Mouse (Mus musculus): ENCODE results near the gene Slc46a3. TPM values are rescaled to one million over a fixed set of nuclear protein-coding genes. Genes with fewer than 3 reads are reported as not detected.

Slc46a3 gene
- total and polyA plus RNA-seq, 2 experiments from 2014 or later: 3.1 to 3.5 TPM

- ATAC-seq (ENCODE audit: insufficient read depth, low read depth) (peak; percentile 32; the same call in 1 of the 2 replicates), DNase-seq (ENCODE audit: low spot score) (peak; percentile 52)
- H3K9ac ChIP-seq (replicated peaks; ENCODE audit: low read depth, low read length): no peak overlapping the region
- H3K27ac ChIP-seq (ENCODE audit: low read depth): peak overlapping the region; percentile 34; the same call in 1 of the 2 replicates
- H3K36me3 ChIP-seq (replicated peaks; ENCODE audit: control insufficient read depth, insufficient read depth, low read length): no peaks in the 10 kb centered on the region
- WGBS: 5% methylated on average over 7 of the region's 7 CpGs
- H3K27me3 ChIP-seq (ENCODE audit: control insufficient read depth, insufficient read depth, low read length): no peaks in the 10 kb centered on the region
- H3K4me3 ChIP-seq (ENCODE audit: low read depth, low read length): no peak overlapping the region
- peak overlapping the region; percentile 38 for H3K4me2 ChIP-seq (ENCODE audit: low read depth, low read length)
- H3K9me3 ChIP-seq (replicated peaks; ENCODE audit: control insufficient read depth, low read length): no peaks in the 10 kb centered on the region
- peak; percentile 48; the same call in 1 of the 2 replicates for TF ChIP-seq EP300 (IDR thresholded peaks at IDR 0.05; ENCODE audit: low read depth)
- no peak for TF ChIP-seq CTCF (IDR thresholded peaks at IDR 0.05; ENCODE audit: low read depth)
- H3K4me1 ChIP-seq (ENCODE audit: control insufficient read depth, insufficient read depth): peaks cover 19% of the 10 kb centered on the region
These were observed 44.4 kb downstream of the Slc46a3 start for GRCm38 (mm10) chr5:147850194-147850593.

GRCm38 (mm10) chr5:147848164-147848863 lies 46.3 kb downstream of the Slc46a3 start:
- no peak overlapping the region for H3K9ac ChIP-seq (replicated peaks; ENCODE audit: low read depth, low read length)
- H3K27ac ChIP-seq (ENCODE audit: low read depth): no peak overlapping the region
- peaks cover 19% of the 10 kb centered on the region for H3K4me1 ChIP-seq (ENCODE audit: control insufficient read depth, insufficient read depth)
- DNase-seq (ENCODE audit: low spot score) (peak; percentile 55), ATAC-seq (ENCODE audit: insufficient read depth, low read depth) (0 out of 2 replicates have a peak, but pooled peaks have one; percentile 36)
- no peaks in the 10 kb centered on the region for H3K9me3 ChIP-seq (replicated peaks; ENCODE audit: control insufficient read depth, low read length)
- H3K36me3 ChIP-seq (replicated peaks; ENCODE audit: control insufficient read depth, insufficient read depth, low read length): no peaks in the 10 kb centered on the region
- H3K4me3 ChIP-seq (ENCODE audit: low read depth, low read length): no peak overlapping the region
- H3K27me3 ChIP-seq (ENCODE audit: control insufficient read depth, insufficient read depth, low read length): no peaks in the 10 kb centered on the region
- TF ChIP-seq CTCF (IDR thresholded peaks at IDR 0.05; ENCODE audit: low read depth) (peak; percentile 85), EP300 (IDR thresholded peaks at IDR 0.05; ENCODE audit: low read depth) (no peak)
- H3K4me2 ChIP-seq (ENCODE audit: low read depth, low read length): no peak overlapping the region
- WGBS: 24% methylated on average over 16 of the region's 16 CpGs

- 49% methylated on average over 5 of the region's 5 CpGs for WGBS
- ATAC-seq (ENCODE audit: insufficient read depth, low read depth): no peak
- TF ChIP-seq CTCF (IDR thresholded peaks at IDR 0.05; ENCODE audit: low read depth): no peak
- no peak for TF ChIP-seq EP300 (IDR thresholded peaks at IDR 0.05; ENCODE audit: low read depth)
These were observed 47.3 kb downstream of the Slc46a3 start for GRCm38 (mm10) chr5:147847361-147847760.

DNA sequence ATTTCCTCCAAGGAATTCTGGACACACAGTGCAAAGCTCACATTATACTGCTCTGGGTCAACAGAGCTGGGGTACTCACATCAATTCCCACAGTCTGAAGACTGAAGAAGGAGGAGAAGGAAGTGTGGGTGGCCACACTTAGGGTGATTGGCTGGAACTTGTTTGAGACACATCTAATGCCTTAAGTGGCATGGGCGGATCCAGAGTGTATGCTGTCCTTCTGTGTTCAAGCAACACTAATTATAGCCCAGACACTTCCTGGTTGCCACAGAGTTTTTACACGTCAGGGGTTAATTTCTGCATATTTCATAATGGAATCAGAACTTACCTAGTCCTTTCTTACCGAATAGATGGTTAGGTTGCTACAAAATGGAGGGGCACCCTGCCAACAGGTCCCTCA lies 49.3 kb downstream of the Slc46a3 start:
- ATAC-seq (ENCODE audit: insufficient read depth, low read depth) (no peak), DNase-seq (ENCODE audit: low spot score) (no peak)
- Histone ChIP-seq H3K9me3 (replicated peaks; ENCODE audit: control insufficient read depth, low read length) (no peaks in the 10 kb centered on the region), H3K36me3 (replicated peaks; ENCODE audit: control insufficient read depth, insufficient read depth, low read length) (no peaks in the 10 kb centered on the region), H3K4me1 (ENCODE audit: control insufficient read depth, insufficient read depth) (peaks cover 9% of the 10 kb centered on the region), H3K27ac (ENCODE audit: low read depth) (no peak overlapping the region), H3K4me3 (ENCODE audit: low read depth, low read length) (no peak overlapping the region), H3K9ac (replicated peaks; ENCODE audit: low read depth, low read length) (no peak overlapping the region), H3K4me2 (ENCODE audit: low read depth, low read length) (no peak overlapping the region), H3K27me3 (ENCODE audit: control insufficient read depth, insufficient read depth, low read length) (no peaks in the 10 kb centered on the region)
- TF ChIP-seq CTCF (IDR thresholded peaks at IDR 0.05; ENCODE audit: low read depth): no peak
- TF ChIP-seq EP300 (IDR thresholded peaks at IDR 0.05; ENCODE audit: low read depth): no peak
- WGBS: 52% methylated on average over 3 of the region's 3 CpGs

More at GRCm38 (mm10) chr5:147847361-147847760, 47.3 kb downstream of the Slc46a3 start:
- H3K4me1 ChIP-seq (ENCODE audit: control insufficient read depth, insufficient read depth): peaks cover 19% of the 10 kb centered on the region
- no peaks in the 10 kb centered on the region for H3K9me3 ChIP-seq (replicated peaks; ENCODE audit: control insufficient read depth, low read length)
- H3K27me3 ChIP-seq (ENCODE audit: control insufficient read depth, insufficient read depth, low read length): no peaks in the 10 kb centered on the region
- H3K9ac ChIP-seq (replicated peaks; ENCODE audit: low read depth, low read length): no peak overlapping the region
- DNase-seq (ENCODE audit: low spot score): peak; percentile 24
- no peak overlapping the region for H3K27ac ChIP-seq (ENCODE audit: low read depth)
- no peak overlapping the region for H3K4me3 ChIP-seq (ENCODE audit: low read depth, low read length)
- no peaks in the 10 kb centered on the region for H3K36me3 ChIP-seq (replicated peaks; ENCODE audit: control insufficient read depth, insufficient read depth, low read length)
- no peak overlapping the region for H3K4me2 ChIP-seq (ENCODE audit: low read depth, low read length)

GRCm38 (mm10) chr5:147843340-147843739 lies 51.3 kb downstream of the Slc46a3 start:
- Histone ChIP-seq H3K4me2 (ENCODE audit: low read depth, low read length) (no peak overlapping the region), H3K9ac (replicated peaks; ENCODE audit: low read depth, low read length) (no peak overlapping the region), H3K27me3 (ENCODE audit: control insufficient read depth, insufficient read depth, low read length) (no peaks in the 10 kb centered on the region), H3K36me3 (replicated peaks; ENCODE audit: control insufficient read depth, insufficient read depth, low read length) (no peaks in the 10 kb centered on the region), H3K27ac (ENCODE audit: low read depth) (no peak overlapping the region), H3K4me3 (ENCODE audit: low read depth, low read length) (no peak overlapping the region), H3K4me1 (ENCODE audit: control insufficient read depth, insufficient read depth) (no peaks in the 10 kb centered on the region), H3K9me3 (replicated peaks; ENCODE audit: control insufficient read depth, low read length) (no peaks in the 10 kb centered on the region)
- ATAC-seq (ENCODE audit: insufficient read depth, low read depth) (no peak), DNase-seq (ENCODE audit: low spot score) (no peak)
- TF ChIP-seq EP300 (IDR thresholded peaks at IDR 0.05; ENCODE audit: low read depth): no peak
- no peak for TF ChIP-seq CTCF (IDR thresholded peaks at IDR 0.05; ENCODE audit: low read depth)
- 56% methylated on average over 6 of the region's 7 CpGs for WGBS
